Mouse (Mus musculus) gastrocnemius, adult 2 months (tissue): ENCODE measurements around the gene Apopt1. TPM values are rescaled to one million over a fixed set of nuclear protein-coding genes. Genes with fewer than 3 reads are reported as not detected.

Experiments
- DNase-seq: peaks from one replicate; pipeline ENCODE4 v3.0.0; 2022
- H3K27ac ChIP-seq: fragments of 200-600 bp; 2 replicates; pipeline ENCODE4 v1.8.1; 2022; ENCODE audit warnings: mild to moderate bottlenecking
- H3K4me3 ChIP-seq: fragments of 200-600 bp; 2 replicates; pipeline ENCODE4 v1.8.1; 2022; ENCODE audit warnings: mild to moderate bottlenecking, moderate library complexity
- CTCF ChIP-seq: fragments of 200-600 bp; IDR thresholded peaks from 2 replicates; pipeline ENCODE4 v1.8.1; 2022; ENCODE audit warnings: antibody characterized with exemption, mild to moderate bottlenecking, moderate library complexity
- intact Hi-C: fragments of 180-260 bp; cut with DNase I; formaldehyde crosslinking; loops from one replicate; pipeline ENCODE4 v1.15.1; 2025
- total RNA-seq, 2 experiments: library from RNA; stranded (reverse); gene quantifications; 2 replicates each; pipeline ENCODE4 v1.2.3; 2021

The Apopt1 gene
- total RNA-seq, 2 experiments from 2014 or later: 37.4 to 46.7 TPM

GRCm38 (mm10) chr12:111770651-111771050, 57.6 kb downstream of the Apopt1 start:
- TF ChIP-seq CTCF: no peak
- peak overlapping the region; percentile 38; the same call in 1 of the 2 replicates for H3K27ac ChIP-seq
- DNase-seq: no peak
- no peak overlapping the region for H3K4me3 ChIP-seq
- intact Hi-C loops: no loop called here

DNA sequence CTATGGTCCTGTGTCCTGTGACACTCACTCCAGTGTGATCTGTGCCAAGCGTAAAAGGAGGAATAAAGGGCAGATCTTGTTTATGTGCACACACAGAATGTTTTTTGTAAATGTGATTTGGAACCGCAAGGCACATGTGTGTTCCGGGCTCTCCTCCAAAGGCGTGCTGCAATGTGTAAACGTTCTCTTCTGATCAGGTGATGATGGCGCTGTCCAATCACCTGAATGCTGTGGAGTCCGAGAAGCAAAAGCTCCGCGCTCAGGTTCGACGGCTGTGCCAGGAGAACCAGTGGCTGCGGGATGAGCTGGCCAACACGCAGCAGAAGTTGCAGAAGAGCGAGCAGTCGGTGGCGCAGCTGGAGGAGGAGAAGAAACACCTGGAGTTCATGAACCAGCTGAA, 61.1 kb downstream of the Apopt1 start:
- no peak for TF ChIP-seq CTCF
- intact Hi-C loops: no loop called here
- Histone ChIP-seq H3K4me3 (no peak overlapping the region), H3K27ac (no peak overlapping the region)
- DNase-seq: no peak

DNA sequence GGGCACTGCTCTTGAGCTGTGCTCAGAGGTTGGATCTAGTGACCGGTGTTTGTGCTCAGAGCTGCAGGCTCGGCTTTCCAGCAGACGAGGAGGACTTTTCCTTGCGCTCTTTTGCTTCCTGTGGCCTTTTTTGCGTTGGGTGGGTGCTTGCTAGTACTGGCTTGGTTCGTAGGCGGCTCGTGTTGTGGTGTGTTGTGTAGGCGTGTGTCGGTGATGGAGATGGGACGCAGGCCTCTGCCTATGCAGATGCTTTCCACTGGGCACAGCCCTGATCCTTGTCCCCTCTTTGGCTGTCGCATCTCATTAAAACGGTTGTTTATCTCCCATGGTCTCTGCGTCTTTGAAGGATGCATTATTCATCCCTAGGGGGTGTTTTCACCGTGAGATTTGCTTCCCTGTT, 61.8 kb downstream of the Apopt1 start:
- intact Hi-C loops: no loop called here
- H3K4me3 ChIP-seq: no peak overlapping the region
- TF ChIP-seq CTCF: no peak
- DNase-seq: no peak
- H3K27ac ChIP-seq: no peak overlapping the region

- intact Hi-C loops: no loop called here
- no peak for DNase-seq
- TF ChIP-seq CTCF: no peak
- H3K27ac ChIP-seq: peak overlapping the region; percentile 59
- H3K4me3 ChIP-seq: no peak overlapping the region
Observed at GRCm38 (mm10) chr12:111777919-111778318, 64.9 kb downstream of the Apopt1 start.

GRCm38 (mm10) chr12:111779544-111779943, 66.5 kb downstream of the Apopt1 start:
- H3K4me3 ChIP-seq: no peak overlapping the region
- intact Hi-C loops: no loop called here
- TF ChIP-seq CTCF: peak; percentile 40
- no peak overlapping the region for H3K27ac ChIP-seq
- DNase-seq: no peak

DNA sequence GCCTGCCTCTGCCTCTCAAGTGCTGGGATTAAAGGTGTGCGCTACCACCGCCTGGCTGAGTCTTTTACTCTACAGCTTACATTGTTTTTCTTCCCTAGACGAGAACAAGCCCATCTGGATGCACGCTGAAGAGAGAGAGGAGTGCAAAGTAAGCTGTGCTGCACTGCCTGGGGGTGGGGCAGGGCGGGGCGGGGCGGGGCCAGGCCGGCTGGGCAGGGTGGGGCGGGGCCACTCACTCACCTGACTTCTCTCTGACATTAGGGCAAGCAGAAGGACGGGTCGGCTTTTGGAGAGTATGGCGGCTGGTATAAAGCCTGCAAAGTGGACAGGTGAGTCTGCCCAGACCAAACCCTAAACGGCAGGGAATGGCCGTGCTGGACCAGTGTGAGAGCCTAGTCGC, 72.1 kb downstream of the Apopt1 start:
- no peak overlapping the region for H3K27ac ChIP-seq
- no peak overlapping the region for H3K4me3 ChIP-seq
- DNase-seq: no peak
- TF ChIP-seq CTCF: no peak
- intact Hi-C loops: no loop called here

DNA sequence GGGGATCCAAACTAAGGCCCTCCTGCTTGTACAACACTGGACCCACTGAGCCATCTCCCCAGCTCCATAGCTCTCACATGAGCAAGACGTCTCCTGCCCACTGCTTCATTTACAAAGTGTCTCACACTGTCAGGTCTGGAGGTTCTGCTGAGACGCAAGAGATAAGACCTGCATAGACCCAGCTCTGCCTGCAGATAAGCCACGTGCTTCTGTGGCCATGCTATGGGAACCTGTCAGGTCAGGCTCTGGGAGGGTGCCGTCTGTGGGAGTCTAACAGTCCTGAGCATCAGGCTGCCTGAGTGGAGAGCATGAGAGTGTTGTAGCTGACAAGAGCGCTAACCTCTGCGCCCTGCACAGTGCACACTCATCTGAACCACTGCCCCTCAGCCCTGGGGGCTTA, 74.0 kb downstream of the Apopt1 start:
- intact Hi-C loops: no loop called here
- no peak for TF ChIP-seq CTCF
- DNase-seq: no peak
- no peak overlapping the region for H3K27ac ChIP-seq
- H3K4me3 ChIP-seq: no peak overlapping the region

DNA sequence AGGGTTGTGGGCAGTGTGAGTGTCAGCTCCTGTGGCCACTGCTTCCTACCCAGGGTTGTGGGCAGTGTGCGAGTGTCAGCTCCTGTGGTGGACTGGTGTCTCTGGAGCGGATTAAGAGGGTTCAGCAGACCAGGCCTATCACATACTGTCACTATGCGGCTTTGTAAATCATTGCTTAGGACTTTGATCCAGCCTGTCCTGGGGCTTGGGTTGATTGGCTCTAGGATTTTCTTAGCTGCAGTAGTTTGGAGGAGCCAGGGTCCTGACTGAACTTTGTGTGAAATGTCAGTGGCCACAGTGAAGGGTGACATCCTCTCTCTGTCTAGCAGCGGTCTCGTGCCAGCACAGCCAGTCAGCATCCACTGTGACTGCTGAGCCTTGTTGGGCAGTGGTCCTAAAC, 77.0 kb downstream of the Apopt1 start:
- no peak overlapping the region for H3K4me3 ChIP-seq
- TF ChIP-seq CTCF: no peak
- no peak overlapping the region for H3K27ac ChIP-seq
- no peak for DNase-seq
- intact Hi-C loops: loop anchor here (5.0 kb wide), 1 partner anchor 33 kb away; the partner anchor contains the start of gene Klc1

GRCm38 (mm10) chr12:111790631-111791030, 77.6 kb downstream of the Apopt1 start:
- DNase-seq: no peak
- intact Hi-C loops: loop anchor here (5.0 kb wide), 1 partner anchor 33 kb away; the partner anchor contains the start of gene Klc1
- no peak overlapping the region for H3K27ac ChIP-seq
- no peak for TF ChIP-seq CTCF
- H3K4me3 ChIP-seq: no peak overlapping the region

GRCm38 (mm10) chr12:111791474-111792104, 78.5 kb downstream of the Apopt1 start:
- no peak for TF ChIP-seq CTCF
- no peak for DNase-seq
- H3K27ac ChIP-seq: no peak overlapping the region
- H3K4me3 ChIP-seq: no peak overlapping the region
- intact Hi-C loops: loop anchor here (5.0 kb wide), 1 partner anchor 34 kb away; the partner anchor contains the start of gene Klc1

- Histone ChIP-seq H3K4me3 (peak overlapping the region; percentile 38), H3K27ac (peak overlapping the region; percentile 70)
- TF ChIP-seq CTCF: peak; percentile 21; the same call in 1 of the 2 replicates
- intact Hi-C loops: loop anchor here (5.0 kb wide), 1 partner anchor 37 kb away; the partner anchor contains the start of gene Klc1
- DNase-seq: peak; percentile 94
Observed at GRCm38 (mm10) chr12:111794102-111794501, 81.0 kb downstream of the Apopt1 start.

- DNase-seq: no peak
- no peak for TF ChIP-seq CTCF
- Histone ChIP-seq H3K27ac (peak overlapping the region; percentile 70), H3K4me3 (peak overlapping the region; percentile 38)
- intact Hi-C loops: loop anchor here (5.0 kb wide), 1 partner anchor 37 kb away; the partner anchor contains the start of gene Klc1
Observed at GRCm38 (mm10) chr12:111794526-111795179, 81.6 kb downstream of the Apopt1 start.

DNA sequence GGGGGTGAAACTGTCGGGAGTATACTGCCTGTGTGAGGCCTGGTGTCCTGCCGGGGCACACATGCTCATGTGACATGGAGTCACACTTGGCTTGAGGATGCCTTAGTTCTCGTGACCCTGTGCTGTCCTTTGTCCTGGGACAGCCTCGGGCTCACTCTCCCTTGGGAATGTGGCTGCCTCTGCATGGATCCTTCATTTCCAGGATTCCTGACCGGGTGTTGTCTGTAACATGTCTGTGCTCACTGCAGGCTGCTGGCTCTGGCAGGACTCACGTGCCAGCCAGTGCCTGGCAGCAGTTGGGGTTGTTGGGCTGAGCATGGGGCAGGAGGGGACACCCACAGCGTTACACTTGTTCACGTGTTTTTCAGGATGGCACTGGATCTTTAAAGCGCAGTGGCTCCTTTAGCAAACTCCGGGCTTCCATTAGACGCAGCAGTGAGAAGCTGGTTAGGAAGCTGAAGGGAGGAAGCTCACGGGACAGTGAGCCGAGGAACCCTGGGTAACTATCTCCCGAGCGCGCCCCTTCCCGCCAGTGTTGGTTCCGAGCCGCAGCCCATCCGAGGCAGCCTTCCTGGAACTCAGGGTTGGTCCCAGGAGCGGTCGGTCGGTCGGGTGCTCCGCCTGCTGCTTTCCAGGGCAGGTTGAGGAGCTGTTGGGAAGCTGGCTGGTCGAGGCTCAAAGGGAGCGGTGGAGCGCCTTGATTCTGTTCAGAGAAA, 82.3 kb downstream of the Apopt1 start:
- intact Hi-C loops: no loop called here
- Histone ChIP-seq H3K27ac (peak overlapping the region; percentile 70; the same call in 1 of the 2 replicates), H3K4me3 (no peak overlapping the region)
- TF ChIP-seq CTCF: no peak
- peak; percentile 37 for DNase-seq
